ENCODE assay signal across 8 mouse cellular contexts in the genomic region with DNA sequence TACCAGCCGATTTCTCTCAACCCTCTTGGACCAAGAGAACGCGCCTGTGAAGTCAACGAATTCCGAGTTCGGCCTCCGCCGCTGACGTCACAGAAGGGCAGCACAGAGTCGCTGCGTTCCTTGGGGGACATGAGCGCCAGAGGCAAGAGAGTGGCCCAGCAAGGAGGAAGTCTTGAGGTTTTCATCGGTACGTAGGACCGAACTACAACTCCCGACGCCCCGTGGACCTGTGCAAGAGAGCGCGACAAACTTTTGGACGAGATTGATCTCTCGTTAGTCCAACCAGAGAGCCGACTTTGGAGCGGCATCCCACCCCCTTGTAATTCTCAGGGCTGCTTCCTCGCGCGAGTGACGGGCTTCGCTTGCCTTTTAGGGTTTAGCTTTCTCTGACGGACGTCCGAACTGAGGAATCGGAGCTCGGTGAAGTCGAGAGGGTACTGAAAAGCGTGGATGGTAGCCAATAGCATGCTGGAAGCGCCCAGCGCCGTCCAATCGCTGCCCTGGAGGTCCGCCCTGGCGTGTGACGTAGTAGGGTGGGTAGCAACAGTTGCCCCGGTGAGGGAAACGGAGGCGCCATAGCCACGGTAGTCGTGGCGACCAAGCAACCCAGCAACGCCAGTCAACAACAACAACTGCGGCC. TPM values are rescaled to one million over a fixed set of nuclear protein-coding genes. Genes with fewer than 3 reads are reported as not detected.
DNase-seq lines count a peak whose midpoint lies in the region; ATAC-seq and TF ChIP-seq lines count a peak whose summit lies in the region.

Rfx1 (plus strand) TSS at position 544 of the 640 bp plus-strand sequence.

- peak; percentile 93 for ATAC-seq in frontal cortex, adult (ENCODE audit: low TSS enrichment)
- ATAC-seq in lung, postnatal 0 days, result peak; percentile 96

- peak within 1 kb of the TSS; percentile 92 for H3K27ac ChIP-seq in hindbrain, embryonic 10.5 days
- peak within 1 kb of the TSS; percentile 96 for H3K27ac ChIP-seq in lung, postnatal 0 days (ENCODE audit: low read length)

- 0 out of 2 replicates have a peak, but pooled peaks have one; percentile 16 for TF ChIP-seq CTCF in lung, postnatal 0 days (IDR thresholded peaks at IDR 0.05)

- H3K4me3 ChIP-seq in hindbrain, embryonic 10.5 days, result peak within 1 kb of the TSS; percentile 85
- H3K4me3 ChIP-seq in lung, postnatal 0 days (ENCODE audit: low read depth, low read length), result peak within 1 kb of the TSS; percentile 83

- H3K9ac ChIP-seq in lung, postnatal 0 days (replicated peaks; ENCODE audit: low read depth), result peak within 1 kb of the TSS; percentile 78

- no peaks in the 10 kb centered on the region for H3K36me3 ChIP-seq in hindbrain, embryonic 10.5 days
- H3K36me3 ChIP-seq in lung, postnatal 0 days (ENCODE audit: insufficient read depth, low read length), result no peaks in the 10 kb centered on the region

- TF ChIP-seq EP300 in lung, postnatal 0 days (IDR thresholded peaks at IDR 0.05), result peak; percentile 87

- H3K4me1 ChIP-seq in hindbrain, embryonic 10.5 days (replicated peaks), result peaks cover 42% of the 10 kb centered on the region
- peaks cover 20% of the 10 kb centered on the region; the same call in 1 of the 2 replicates for H3K4me1 ChIP-seq in lung, postnatal 0 days (ENCODE audit: insufficient read depth, low read depth, low read length)

- WGBS in hindbrain, embryonic 10.5 days, result under 1% methylated on average over 51 of the region's 51 CpGs
- 1% methylated on average over 51 of the region's 51 CpGs for WGBS in lung, postnatal 0 days

- H3K9me3 ChIP-seq in hindbrain, embryonic 10.5 days, result no peaks in the 10 kb centered on the region
- H3K9me3 ChIP-seq in lung, postnatal 0 days (ENCODE audit: low read length), result no peaks in the 10 kb centered on the region

- peak within 1 kb of the TSS; percentile 77 for H3K4me2 ChIP-seq in lung, postnatal 0 days (replicated peaks; ENCODE audit: low read depth, low read length)

- DNase-seq in MN1 (ENCODE audit: low spot score), result peak; percentile 100
- peak; percentile 100 for DNase-seq in cerebellum, adult 9-10 months
- peak; percentile 99 for DNase-seq in hindbrain, embryonic 10.5 days (ENCODE audit: low spot score)
- peak; percentile 100 for DNase-seq in layer of hippocampus, adult 9-11 months
- DNase-seq in lung, postnatal 0 days (ENCODE audit: low spot score), result peak; percentile 100
- peak; percentile 98 for DNase-seq in ovary, postnatal 14 days (ENCODE audit: low spot score)
- DNase-seq in thymus, postnatal 14 days, result peak; percentile 99

- H3K27me3 ChIP-seq in hindbrain, embryonic 10.5 days (ENCODE audit: insufficient read depth, poor library complexity, severe bottlenecking), result no peaks in the 10 kb centered on the region
- H3K27me3 ChIP-seq in lung, postnatal 0 days (replicated peaks; ENCODE audit: insufficient read depth, low read length), result no peaks in the 10 kb centered on the region

RNA-seq across cellular contexts. Expression of gene Rfx1, which starts in this region (rescaled TPM):
- polyA plus RNA-seq in hindbrain, embryonic 10.5 days (2016; fragmentation: Nextera tagmentation; extraction: Ambion mirVana), result 8.5 and 9.2 TPM in 2 replicates
- 4.5 and 5.2 TPM in 2 replicates for polyA plus RNA-seq in lung, postnatal 0 days (2015; fragmentation: Nextera tagmentation; extraction: Ambion mirVana)

Comparison
In these comparisons a context has a peak if more than half of its experiments do, and no peak if none do; other contexts are left out.
1. Peak in every context shown above with its lines: DNase-seq, ATAC-seq, H3K4me3 ChIP-seq and H3K27ac ChIP-seq.